Mouse (Mus musculus) urinary bladder, adult 2 months (tissue): ENCODE data around the gene Fgfr2. TPM values are rescaled to one million over a fixed set of nuclear protein-coding genes. Genes with fewer than 3 reads are reported as not detected.
A peak's percentile ranks its signal among the peaks of the same experiment; 100 is the strongest.

Experiments
- DNase-seq: peaks from one replicate; pipeline ENCODE4 v3.0.0; 2022; ENCODE audit warnings: low spot score
- polyA plus RNA-seq: library from polyadenylated mRNA; depleted of rRNA; stranded (reverse); fragments of >200 nt; gene quantifications from 2 replicates; pipeline ENCODE4 v1.2.3, GENCODE M21; 2012

The Fgfr2 gene
- polyA plus RNA-seq, 1 experiment: 80.2 TPM

GRCm38 (mm10) chr7:130649257-130649656, 2473.9 kb downstream of the Fgfr2 start:
- DNase-seq: no peak

DNA sequence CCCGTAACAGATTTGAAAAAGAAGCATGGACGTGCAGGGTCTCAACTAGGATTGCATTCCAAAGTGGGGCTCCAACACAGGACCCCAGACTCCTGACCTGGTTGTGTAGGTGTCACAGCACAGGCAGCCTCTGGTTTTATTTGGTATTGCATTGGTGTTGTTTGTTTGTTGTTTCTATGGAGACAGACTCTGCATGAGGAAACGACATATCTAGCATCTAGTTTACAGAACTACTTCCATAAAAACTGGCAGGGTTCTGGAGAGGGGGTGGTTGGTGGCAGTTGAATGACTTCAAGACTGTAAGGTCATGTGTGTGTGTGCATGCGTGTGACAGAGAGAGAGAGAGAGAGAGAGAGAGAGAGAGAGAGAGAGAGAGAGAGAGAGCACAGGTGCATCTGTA, 2475.1 kb downstream of the Fgfr2 start:
- no peak for DNase-seq

DNA sequence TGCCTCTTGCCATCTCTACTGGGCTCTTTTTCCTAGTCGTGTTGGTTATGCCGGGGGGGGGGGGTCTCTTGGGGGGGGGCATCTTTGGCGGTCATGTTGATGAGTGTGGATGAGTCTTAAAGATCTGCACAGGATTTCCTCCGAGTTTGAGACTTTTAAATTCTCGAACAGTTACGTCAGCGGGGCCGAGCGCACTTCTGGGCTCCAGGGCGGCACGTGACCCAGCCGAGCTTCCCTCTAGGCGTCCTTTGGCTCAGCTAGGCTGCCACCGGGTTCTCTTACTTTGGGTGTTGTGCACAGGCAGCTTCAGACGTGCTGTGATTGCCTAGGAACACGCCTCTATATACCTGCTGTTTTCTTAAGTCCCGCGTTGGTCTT, 2476.4 kb downstream of the Fgfr2 start:
- peak; percentile 71 for DNase-seq

GRCm38 (mm10) chr7:130645994-130646761, 2477.0 kb downstream of the Fgfr2 start:
- peak; percentile 87 for DNase-seq

DNA sequence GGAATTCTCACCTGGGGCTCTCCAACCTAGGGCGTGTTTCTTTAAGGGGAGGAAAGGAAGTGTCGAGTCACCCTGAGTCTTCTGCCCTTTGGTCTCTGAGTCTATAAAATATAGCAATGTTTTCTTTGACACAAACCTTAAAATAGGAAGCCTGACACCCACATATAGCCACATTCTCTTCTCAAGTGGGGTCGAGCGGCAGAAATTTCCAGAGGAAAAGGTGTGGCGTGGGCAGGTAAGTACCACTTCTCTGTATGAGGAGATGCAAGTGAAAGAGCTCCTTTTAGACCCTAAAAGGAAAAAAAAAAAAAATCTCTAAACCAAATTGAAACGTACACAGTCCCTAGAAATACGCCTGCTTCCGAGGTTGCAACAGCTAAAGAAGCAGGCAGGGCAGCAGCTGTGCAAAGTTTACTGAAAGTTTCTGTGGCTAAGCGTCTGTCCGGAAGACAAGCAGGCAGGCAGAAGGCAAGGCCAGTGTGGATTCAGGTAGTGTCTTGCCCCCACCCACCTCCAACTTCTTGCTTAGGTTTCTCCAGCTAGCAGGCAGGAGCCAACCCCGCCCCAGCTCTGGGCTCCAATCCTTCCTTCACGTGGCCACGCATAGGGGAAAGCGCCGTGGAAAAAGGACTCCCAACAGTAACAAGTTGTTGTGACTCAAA, 2477.7 kb downstream of the Fgfr2 start:
- no peak for DNase-seq

GRCm38 (mm10) chr7:130640681-130641080, 2482.5 kb downstream of the Fgfr2 start:
- no peak for DNase-seq

DNA sequence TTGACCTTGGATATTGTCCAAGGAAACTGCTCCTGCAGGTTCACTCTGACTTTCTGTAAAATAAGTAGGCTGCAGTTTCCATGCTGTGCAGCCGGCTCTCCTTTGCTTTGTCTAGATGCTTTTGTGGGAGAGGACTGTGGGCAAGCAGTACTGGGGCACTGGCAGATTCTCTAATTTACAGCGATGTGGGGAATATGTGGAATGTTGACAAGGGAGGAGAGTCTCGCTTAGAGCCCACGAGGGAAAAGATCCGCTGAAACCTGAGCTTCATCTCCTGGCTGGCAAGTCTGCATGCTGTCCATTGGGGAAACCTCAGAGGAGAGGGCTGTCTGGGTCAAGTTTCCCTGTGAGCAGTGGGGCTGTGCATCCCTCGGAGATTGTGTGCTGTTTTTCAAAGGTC, 2485.3 kb downstream of the Fgfr2 start:
- no peak for DNase-seq

DNA sequence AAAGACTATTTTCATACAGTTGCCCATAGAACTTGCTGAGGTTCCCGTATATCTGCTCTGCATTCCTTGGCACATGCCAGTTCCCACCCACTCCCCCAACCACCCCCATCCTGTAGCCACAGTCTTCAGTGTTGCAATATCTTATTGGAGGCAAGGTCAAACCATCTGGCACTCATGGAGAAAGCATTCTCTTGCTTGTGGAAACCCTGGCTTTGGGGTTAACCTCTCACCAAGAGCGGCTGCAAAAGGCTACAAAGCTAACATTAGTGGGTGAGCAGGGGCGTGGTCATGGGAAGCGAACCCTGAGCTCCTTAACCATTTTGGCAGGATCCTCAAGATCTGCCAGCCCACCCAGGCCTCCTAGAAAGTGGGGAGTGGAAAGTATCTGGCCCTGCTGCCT, 2486.2 kb downstream of the Fgfr2 start:
- no peak for DNase-seq

- DNase-seq: no peak
Measured at GRCm38 (mm10) chr7:130636274-130636673, 2486.9 kb downstream of the Fgfr2 start.

DNA sequence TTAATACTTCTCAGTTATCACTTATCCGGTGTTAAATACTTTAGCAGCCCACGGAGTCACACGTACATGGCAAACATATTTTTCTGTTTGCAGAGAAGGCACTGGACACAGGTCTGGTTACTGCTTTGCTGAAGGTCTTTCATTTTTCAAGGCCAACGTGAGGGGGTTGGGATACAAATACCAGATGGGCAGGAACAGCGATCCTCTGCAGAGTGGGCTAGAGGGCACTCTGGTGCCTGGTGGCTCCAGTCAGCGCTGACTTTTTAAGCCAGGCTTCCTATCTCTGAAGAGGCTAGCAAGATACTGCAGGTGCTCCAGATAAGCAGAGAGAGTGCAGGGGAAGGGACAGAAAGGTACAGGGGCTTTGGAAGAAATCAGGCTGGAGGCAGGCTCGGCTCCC, 2487.9 kb downstream of the Fgfr2 start:
- no peak for DNase-seq

DNA sequence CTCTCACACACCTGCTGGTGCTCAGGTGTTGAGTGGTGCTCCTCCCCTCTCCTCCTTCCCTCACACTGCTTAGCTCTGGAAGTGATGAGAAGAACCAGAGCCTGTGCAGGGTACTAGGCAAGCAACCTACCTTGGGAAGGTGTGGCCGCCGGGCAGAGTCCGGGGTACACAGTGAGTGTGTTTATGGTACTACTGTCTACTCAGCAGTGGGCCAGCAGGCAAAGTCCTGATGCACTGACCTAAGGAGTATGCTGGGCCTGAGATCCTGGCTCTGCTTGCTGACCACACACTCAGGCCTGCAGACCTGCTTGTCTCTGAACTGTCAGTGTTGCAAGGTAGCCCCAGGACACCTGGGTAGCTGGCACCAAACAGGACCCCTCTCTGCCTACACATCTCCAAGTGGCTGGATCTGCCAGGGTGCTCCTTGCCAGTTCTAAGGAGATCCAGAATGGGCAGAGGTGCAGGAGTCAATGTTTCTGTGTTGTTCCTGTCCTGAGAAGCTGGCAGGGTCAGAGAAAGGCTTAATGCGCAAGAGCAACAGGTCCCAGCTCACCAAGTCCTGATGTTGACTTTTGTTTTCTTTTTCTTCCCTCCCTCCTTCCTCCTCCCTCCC, 2488.8 kb downstream of the Fgfr2 start:
- no peak for DNase-seq

DNA sequence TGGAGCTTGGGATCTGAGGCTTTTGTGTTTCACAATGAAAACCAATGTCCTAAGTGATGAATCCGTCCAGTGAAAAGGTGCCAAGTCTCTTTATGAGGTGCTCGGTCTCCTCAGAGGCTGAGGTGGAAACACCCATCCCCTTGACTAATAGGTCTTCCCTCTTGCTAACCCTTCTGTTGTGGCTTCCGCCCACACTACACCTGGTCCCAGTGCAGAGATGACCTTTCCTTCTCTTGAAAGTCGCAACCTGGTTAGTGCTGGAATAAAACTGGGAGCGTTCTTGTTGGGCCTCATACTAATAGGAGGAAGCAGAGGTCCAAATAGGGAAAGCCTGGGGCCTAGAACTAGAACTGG, 2490.8 kb downstream of the Fgfr2 start:
- no peak for DNase-seq

GRCm38 (mm10) chr7:130631553-130632378, 2491.4 kb downstream of the Fgfr2 start:
- no peak for DNase-seq

DNA sequence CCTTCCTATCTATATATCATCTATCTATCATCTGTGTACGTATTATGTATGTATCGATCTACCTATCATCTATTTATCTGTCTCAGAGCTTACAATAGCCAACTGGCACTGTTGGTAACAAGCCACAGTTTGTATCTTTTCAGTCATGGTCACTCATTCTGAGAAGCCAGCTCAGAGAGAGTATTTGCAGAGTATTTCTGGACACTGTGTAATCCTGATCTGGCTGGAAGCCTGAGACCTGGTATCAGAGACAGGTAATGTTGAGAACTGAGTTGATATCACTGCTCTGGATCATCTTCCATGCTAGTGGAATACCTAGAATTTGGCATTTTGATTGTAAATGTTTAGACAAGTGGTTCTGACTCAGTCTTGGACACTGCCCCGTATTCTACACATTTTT, 2492.2 kb downstream of the Fgfr2 start:
- DNase-seq: no peak

DNA sequence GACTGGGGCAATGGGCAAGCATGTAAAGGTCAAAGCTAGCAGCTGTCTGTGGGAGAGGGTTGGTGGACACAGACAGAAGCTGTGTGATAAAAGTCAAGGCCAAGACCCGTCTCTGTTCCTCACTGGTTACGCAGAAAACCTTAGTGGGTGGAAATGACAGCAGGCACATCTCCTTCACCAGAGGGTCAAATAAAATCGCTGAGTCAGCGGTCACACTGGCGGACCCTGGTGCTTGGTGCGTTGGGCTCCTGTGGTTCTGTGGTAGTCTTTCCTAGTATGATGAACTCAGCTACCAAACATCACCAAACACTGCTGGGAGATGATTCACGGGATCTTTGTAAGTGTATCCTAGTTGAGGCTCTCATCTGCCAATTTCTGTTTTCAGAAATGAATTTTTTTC, 2493.2 kb downstream of the Fgfr2 start:
- no peak for DNase-seq

DNA sequence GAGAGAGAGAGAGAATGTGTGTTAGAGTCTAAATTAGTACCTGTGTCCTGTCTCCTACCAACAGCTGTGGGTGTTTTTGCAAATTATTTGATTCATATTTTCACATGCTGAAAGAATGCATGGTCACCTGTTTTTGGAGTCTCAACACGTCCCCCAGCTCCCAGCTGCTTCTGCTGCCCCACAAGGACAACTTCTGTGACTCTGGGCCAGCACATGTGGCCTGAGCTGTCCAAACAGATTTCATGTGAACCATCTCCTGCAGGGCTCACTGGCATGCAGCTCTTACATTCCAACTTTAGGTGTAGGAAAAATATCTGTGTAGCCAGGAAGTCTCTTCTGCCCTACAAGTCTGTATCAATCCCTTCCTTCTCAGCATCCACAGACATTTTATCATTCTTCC, 2494.5 kb downstream of the Fgfr2 start:
- DNase-seq: no peak

- no peak for DNase-seq
Measured at GRCm38 (mm10) chr7:130625361-130625760, 2497.8 kb downstream of the Fgfr2 start.

DNA sequence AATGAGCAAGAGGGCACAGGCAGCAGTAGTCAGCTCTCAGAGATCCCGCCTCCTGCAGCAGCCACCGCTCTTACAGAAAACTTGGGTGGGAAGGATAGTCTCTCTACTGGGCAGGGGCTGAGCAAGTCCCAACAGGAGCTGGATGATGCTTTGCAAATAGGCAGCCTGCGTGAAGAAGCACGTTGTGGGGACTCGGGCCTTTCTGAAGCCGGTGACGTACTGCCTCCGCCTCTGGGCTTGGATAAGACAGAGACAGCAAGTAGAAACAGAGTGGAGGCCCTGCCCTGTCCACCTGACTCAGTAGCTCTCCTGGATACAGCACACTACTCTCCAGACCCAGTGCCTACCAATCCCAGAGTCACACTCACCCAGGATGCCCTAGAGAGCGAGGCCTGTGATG, 2498.9 kb downstream of the Fgfr2 start:
- DNase-seq: no peak

- DNase-seq: no peak
Measured at GRCm38 (mm10) chr7:130622359-130622758, 2500.8 kb downstream of the Fgfr2 start.

DNA sequence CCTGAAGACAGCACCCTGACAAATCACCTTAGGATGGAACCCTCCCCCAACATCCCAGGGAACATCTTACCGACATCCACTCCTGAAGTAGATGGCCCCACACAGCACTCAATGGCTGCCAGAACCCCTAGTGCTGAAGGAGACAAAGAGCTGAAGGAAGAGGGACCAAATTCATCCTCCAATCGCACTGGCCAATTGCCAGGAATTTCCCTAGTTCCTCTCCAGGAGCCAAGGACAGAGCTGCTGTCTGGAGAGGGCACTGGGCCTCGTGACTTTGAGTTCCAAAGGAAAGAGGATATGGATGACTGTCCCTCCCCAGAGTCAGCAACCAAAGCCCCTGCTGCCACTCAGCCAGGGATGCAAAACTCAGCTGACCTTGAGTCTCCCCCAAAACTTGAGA, 2501.2 kb downstream of the Fgfr2 start:
- DNase-seq: no peak

DNA sequence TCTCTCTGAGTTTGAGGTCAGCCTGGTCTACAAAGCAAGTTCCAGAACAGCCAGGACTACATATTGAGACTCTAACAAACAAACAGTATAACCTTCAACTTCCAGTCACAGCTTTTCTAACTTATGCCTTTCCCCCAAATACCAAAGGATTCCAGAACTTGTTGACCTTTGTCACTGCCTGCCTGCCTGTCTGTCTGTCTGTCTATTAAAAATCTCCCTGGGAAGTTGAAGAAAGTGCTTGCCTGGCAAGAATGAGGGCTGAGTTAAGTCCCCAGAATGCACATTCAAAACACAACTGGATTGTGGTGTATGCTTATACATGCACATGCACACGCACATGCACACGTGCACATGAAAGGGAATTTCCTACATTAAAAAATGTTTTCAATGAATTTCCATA, 2502.1 kb downstream of the Fgfr2 start:
- no peak for DNase-seq

GRCm38 (mm10) chr7:130617591-130617990, 2505.6 kb downstream of the Fgfr2 start:
- no peak for DNase-seq
